Mouse (Mus musculus): ENCODE measurements around the gene Synm. TPM values are rescaled to one million over a fixed set of nuclear protein-coding genes. Genes with fewer than 3 reads are reported as not detected.
A peak's percentile ranks its signal among the peaks of the same experiment; 100 is the strongest.

Synm gene
- 0.07 and 0.14 TPM in 2 replicates for polyA plus RNA-seq (2015; fragmentation: Nextera tagmentation; extraction: Ambion mirVana)

GRCm38 (mm10) chr7:67759629-67759995, at the start of gene Synm:
Gene Synm (minus strand): TSS chr7:67759742.
- under 1% methylated on average over 36 of the region's 37 CpGs for WGBS (ENCODE audit: insufficient replicate concordance)
- H3K4me2 ChIP-seq = peak within 1 kb of the TSS; percentile 75
- H3K4me3 ChIP-seq (replicated peaks) = peak within 1 kb of the TSS; percentile 51
- H3K9me3 ChIP-seq (replicated peaks) = no peaks in the 10 kb centered on the region
- H3K27me3 ChIP-seq = peaks cover 55% of the 10 kb centered on the region
- H3K27ac ChIP-seq = no peak within 1 kb of the TSS
- H3K36me3 ChIP-seq = no peaks in the 10 kb centered on the region
- DNase-seq (peak; percentile 70), ATAC-seq (ENCODE audit: low read depth) (peak; percentile 77)
- peaks cover 14% of the 10 kb centered on the region for H3K4me1 ChIP-seq (replicated peaks)
- H3K9ac ChIP-seq = no peak within 1 kb of the TSS

- H3K9me3 ChIP-seq (replicated peaks) = no peaks in the 10 kb centered on the region
- ATAC-seq (ENCODE audit: low read depth) = 0 out of 2 replicates have a peak, but pooled peaks have one; percentile 4
- H3K9ac ChIP-seq = no peak overlapping the region
Measured at GRCm38 (mm10) chr7:67803857-67804215, 44.3 kb upstream of the Synm start.

DNA sequence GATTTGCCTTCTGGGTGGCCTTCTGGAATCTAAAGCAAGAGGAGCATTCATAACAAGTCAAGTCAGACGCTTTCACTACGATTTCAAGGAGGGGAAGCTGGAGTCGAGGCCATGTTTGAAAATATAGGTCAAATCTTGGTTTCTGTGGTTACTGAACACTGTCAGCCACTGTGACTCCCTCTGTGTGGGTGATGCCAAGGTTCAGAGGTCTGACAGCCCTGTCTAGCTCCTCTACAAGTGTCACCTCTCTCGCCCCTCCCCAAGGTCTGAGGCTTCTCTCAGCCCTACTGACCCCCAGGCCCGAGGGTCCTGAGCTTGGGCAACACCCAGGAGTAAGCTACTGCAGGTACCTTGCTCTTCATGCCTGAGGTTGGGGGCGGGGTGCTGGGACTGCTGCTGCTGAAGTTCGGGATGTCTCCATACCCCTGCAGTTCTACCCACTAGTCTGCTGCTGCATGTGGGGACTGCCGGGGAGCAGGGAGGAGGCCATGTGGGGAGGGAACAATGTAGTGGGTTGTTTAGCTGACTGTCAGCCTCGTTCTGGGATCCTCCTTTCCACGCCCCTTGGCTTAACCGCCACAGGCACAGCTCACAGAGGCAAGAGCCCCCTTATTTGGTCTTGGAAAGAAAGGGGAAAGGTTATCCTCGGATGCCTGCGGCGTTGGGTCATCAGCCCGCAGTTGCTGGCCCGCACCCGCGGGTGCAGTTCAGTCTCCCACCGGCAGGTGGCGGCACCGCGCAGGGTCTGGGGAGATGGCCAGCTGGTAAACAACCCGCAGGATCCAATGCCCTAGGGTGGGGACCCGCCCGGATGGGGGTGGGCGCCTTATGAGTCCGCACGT, 43.7 kb upstream of the Synm start:
- H3K4me1 ChIP-seq (replicated peaks) = peaks cover 10% of the 10 kb centered on the region
- H3K9me3 ChIP-seq (replicated peaks) = no peaks in the 10 kb centered on the region
- no peak overlapping the region for H3K27ac ChIP-seq
- H3K9ac ChIP-seq = no peak overlapping the region
- 10% methylated on average over 28 of the region's 28 CpGs for WGBS (ENCODE audit: insufficient replicate concordance)
- peak; percentile 58 for DNase-seq
- peak overlapping the region; percentile 59 for H3K4me2 ChIP-seq
- peak; percentile 45 for ATAC-seq (ENCODE audit: low read depth)
- H3K27me3 ChIP-seq = peaks cover 21% of the 10 kb centered on the region; the same call in 1 of the 2 replicates
- peak overlapping the region; percentile 18 for H3K4me3 ChIP-seq (replicated peaks)
- no peaks in the 10 kb centered on the region for H3K36me3 ChIP-seq

More at GRCm38 (mm10) chr7:67803857-67804215, 44.3 kb upstream of the Synm start:
- WGBS (ENCODE audit: insufficient replicate concordance) = 9% methylated on average over 12 of the region's 13 CpGs
- Histone ChIP-seq H3K27ac (no peak overlapping the region), H3K27me3 (peaks cover 27% of the 10 kb centered on the region; the same call in 1 of the 2 replicates), H3K4me2 (peak overlapping the region; percentile 59), H3K36me3 (no peaks in the 10 kb centered on the region), H3K4me3 (replicated peaks) (peak overlapping the region; percentile 18), H3K4me1 (replicated peaks) (peaks cover 10% of the 10 kb centered on the region)
- no peak for DNase-seq

GRCm38 (mm10) chr7:67801022-67801421, 41.5 kb upstream of the Synm start:
- Histone ChIP-seq H3K4me2 (no peak overlapping the region), H3K27ac (no peak overlapping the region), H3K9ac (no peak overlapping the region), H3K4me1 (replicated peaks) (peaks cover 10% of the 10 kb centered on the region), H3K9me3 (replicated peaks) (no peaks in the 10 kb centered on the region), H3K4me3 (replicated peaks) (no peak overlapping the region), H3K36me3 (no peaks in the 10 kb centered on the region), H3K27me3 (peaks cover 19% of the 10 kb centered on the region; the same call in 1 of the 2 replicates)
- WGBS (ENCODE audit: insufficient replicate concordance) = 64% methylated on average over 4 of the region's 4 CpGs
- no peak for DNase-seq
- ATAC-seq (ENCODE audit: low read depth) = no peak

DNA sequence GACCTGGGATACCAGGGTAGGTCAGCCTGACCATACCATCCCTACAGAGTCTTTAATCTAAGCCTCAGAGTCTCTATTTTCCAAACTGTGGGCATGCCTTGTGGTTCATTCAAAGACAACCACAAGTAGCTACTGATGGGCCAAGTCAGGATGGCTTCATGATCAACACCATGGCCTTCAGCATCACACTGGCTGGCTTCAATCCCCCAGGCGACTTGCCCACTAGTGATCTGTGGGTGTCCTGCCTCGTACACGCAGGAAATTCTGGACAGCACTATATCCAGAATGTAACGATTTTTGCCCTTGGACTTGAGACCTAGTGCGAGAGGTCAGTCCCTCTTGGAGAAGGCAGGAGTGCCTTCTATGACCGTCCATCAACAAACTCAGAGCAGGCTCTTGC, 41.0 kb upstream of the Synm start:
- Histone ChIP-seq H3K27me3 (peaks cover 18% of the 10 kb centered on the region; the same call in 1 of the 2 replicates), H3K4me2 (no peak overlapping the region), H3K36me3 (no peaks in the 10 kb centered on the region), H3K4me3 (replicated peaks) (no peak overlapping the region), H3K9me3 (replicated peaks) (no peaks in the 10 kb centered on the region), H3K4me1 (replicated peaks) (peaks cover 10% of the 10 kb centered on the region), H3K9ac (no peak overlapping the region), H3K27ac (no peak overlapping the region)
- no peak for ATAC-seq (ENCODE audit: low read depth)
- WGBS (ENCODE audit: insufficient replicate concordance) = 62% methylated on average over 6 of the region's 6 CpGs
- no peak for DNase-seq

GRCm38 (mm10) chr7:67798476-67798875, 38.9 kb upstream of the Synm start:
- 0 out of 2 replicates have a peak, but pooled peaks cover 17% of the 10 kb centered on the region for H3K27me3 ChIP-seq
- H3K36me3 ChIP-seq = no peaks in the 10 kb centered on the region
- DNase-seq (no peak), ATAC-seq (ENCODE audit: low read depth) (no peak)
- H3K4me3 ChIP-seq (replicated peaks) = no peak overlapping the region
- no peak overlapping the region for H3K4me2 ChIP-seq
- no peaks in the 10 kb centered on the region for H3K9me3 ChIP-seq (replicated peaks)
- peaks cover 4% of the 10 kb centered on the region for H3K4me1 ChIP-seq (replicated peaks)
- no peak overlapping the region for H3K27ac ChIP-seq
- no peak overlapping the region for H3K9ac ChIP-seq
- 50% methylated on average over 4 of the region's 4 CpGs for WGBS (ENCODE audit: insufficient replicate concordance)

DNA sequence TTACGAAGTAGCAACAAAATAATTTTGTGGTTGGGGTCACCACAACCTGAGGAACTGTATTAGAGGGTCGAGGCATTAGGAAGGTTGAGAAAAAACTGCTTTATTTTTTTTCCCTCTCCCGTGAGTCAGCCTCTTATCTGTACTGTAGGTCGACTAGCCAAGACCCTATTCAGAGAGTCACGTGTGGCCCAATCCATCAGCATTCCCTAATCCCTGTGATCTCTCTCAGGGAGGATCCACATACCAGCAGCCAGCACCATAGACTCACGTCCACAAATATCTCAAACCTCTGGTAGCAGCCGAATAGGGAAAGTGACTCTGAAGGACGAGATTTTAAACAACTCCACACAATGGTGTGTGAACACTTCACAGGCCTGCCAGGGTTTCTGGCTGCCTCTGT, 37.5 kb upstream of the Synm start:
- H3K9me3 ChIP-seq (replicated peaks) = no peaks in the 10 kb centered on the region
- no peak overlapping the region for H3K4me3 ChIP-seq (replicated peaks)
- no peak overlapping the region for H3K9ac ChIP-seq
- H3K27ac ChIP-seq = no peak overlapping the region
- no peaks in the 10 kb centered on the region for H3K36me3 ChIP-seq
- H3K4me1 ChIP-seq (replicated peaks) = no peaks in the 10 kb centered on the region
- DNase-seq (no peak), ATAC-seq (ENCODE audit: low read depth) (no peak)
- 39% methylated on average over 8 of the region's 8 CpGs for WGBS (ENCODE audit: insufficient replicate concordance)
- 0 out of 2 replicates have a peak, but pooled peaks cover 14% of the 10 kb centered on the region for H3K27me3 ChIP-seq
- H3K4me2 ChIP-seq = no peak overlapping the region

GRCm38 (mm10) chr7:67793449-67793848, 33.9 kb upstream of the Synm start:
- Histone ChIP-seq H3K4me3 (replicated peaks) (no peak overlapping the region), H3K9me3 (replicated peaks) (no peaks in the 10 kb centered on the region), H3K27ac (no peak overlapping the region), H3K4me2 (no peak overlapping the region), H3K27me3 (0 out of 2 replicates have a peak, but pooled peaks cover 9% of the 10 kb centered on the region), H3K36me3 (no peaks in the 10 kb centered on the region), H3K9ac (no peak overlapping the region), H3K4me1 (replicated peaks) (no peaks in the 10 kb centered on the region)
- 63% methylated on average over 7 of the region's 7 CpGs for WGBS (ENCODE audit: insufficient replicate concordance)
- DNase-seq (no peak), ATAC-seq (ENCODE audit: low read depth) (no peak)

DNA sequence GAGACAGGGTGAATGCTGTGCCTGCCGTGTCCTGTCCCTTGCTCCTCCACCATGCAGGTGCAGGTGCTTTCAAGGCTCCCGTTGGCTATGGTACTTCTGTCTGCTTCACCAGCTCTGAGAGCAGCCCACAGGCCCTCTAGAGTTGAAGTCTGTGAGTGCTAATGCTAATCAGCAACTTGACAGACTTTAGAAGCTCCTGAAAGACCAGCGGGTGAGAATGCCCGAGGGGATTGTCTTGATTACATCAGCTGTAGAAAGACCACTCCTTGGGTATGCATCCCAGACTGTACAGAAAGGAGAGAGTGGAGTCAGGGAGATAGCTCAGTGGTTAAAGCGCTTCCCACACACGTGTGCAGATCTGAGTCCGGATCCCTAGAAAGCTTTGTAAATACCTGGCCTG, 31.7 kb upstream of the Synm start:
- Histone ChIP-seq H3K4me1 (replicated peaks) (no peaks in the 10 kb centered on the region), H3K4me2 (no peak overlapping the region)

DNA sequence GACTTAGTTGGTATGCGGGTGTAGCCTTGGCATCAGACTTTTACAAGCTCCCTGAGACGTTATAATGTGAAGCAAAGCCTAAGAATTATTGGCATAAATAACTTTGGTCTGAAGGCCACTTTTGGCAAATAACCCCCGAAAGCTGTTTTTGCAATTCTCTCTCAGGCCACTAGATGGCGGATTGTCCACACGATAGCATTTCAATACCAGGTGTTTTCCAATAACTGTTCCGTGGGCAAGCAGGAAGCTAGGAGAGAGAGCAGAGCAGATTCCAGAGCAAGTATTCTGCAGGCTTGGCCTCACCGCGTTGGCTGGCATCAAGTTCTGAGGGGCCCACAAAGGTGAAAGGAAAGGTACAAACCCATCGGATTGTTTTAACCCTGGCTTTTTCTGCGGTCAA, 29.2 kb upstream of the Synm start:
- WGBS (ENCODE audit: insufficient replicate concordance) = 14% methylated on average over 10 of the region's 10 CpGs
- ATAC-seq (ENCODE audit: low read depth) = no peak

More for the DNA sequence above, 31.7 kb upstream of the Synm start:
- Histone ChIP-seq H3K9me3 (replicated peaks) (no peaks in the 10 kb centered on the region), H3K4me3 (replicated peaks) (no peak overlapping the region), H3K27me3 (0 out of 2 replicates have a peak, but pooled peaks cover 9% of the 10 kb centered on the region), H3K27ac (no peak overlapping the region), H3K9ac (no peak overlapping the region), H3K36me3 (no peaks in the 10 kb centered on the region)
- DNase-seq (no peak), ATAC-seq (ENCODE audit: low read depth) (no peak)
- WGBS (ENCODE audit: insufficient replicate concordance) = 46% methylated on average over 7 of the region's 7 CpGs

GRCm38 (mm10) chr7:67787861-67788260, 28.3 kb upstream of the Synm start:
- 0 out of 2 replicates have a peak, but pooled peaks cover 8% of the 10 kb centered on the region for H3K27me3 ChIP-seq
- DNase-seq = no peak
- H3K4me1 ChIP-seq (replicated peaks) = no peaks in the 10 kb centered on the region
- H3K9me3 ChIP-seq (replicated peaks) = no peaks in the 10 kb centered on the region
- H3K27ac ChIP-seq = no peak overlapping the region
- no peak overlapping the region for H3K4me3 ChIP-seq (replicated peaks)
- no peaks in the 10 kb centered on the region for H3K36me3 ChIP-seq
- 44% methylated on average over 2 of the region's 2 CpGs for WGBS (ENCODE audit: insufficient replicate concordance)
- no peak overlapping the region for H3K9ac ChIP-seq
- no peak overlapping the region for H3K4me2 ChIP-seq
- ATAC-seq (ENCODE audit: low read depth) = no peak

More for the DNA sequence above, 29.2 kb upstream of the Synm start:
- H3K9ac ChIP-seq = no peak overlapping the region
- 0 out of 2 replicates have a peak, but pooled peaks cover 9% of the 10 kb centered on the region for H3K27me3 ChIP-seq
- no peaks in the 10 kb centered on the region for H3K9me3 ChIP-seq (replicated peaks)
- no peak overlapping the region for H3K4me3 ChIP-seq (replicated peaks)
- H3K27ac ChIP-seq = no peak overlapping the region
- no peaks in the 10 kb centered on the region for H3K4me1 ChIP-seq (replicated peaks)
- 0 out of 2 replicates have a peak overlapping the region, but pooled peaks have one; percentile 14 for H3K4me2 ChIP-seq
- H3K36me3 ChIP-seq = no peaks in the 10 kb centered on the region
- DNase-seq = peak; percentile 13

All from liver, embryonic 13.5 days (tissue).